Mouse (Mus musculus) hindbrain, embryonic 15.5 days (tissue): ENCODE measurements around the gene Amigo1. TPM values are rescaled to one million over a fixed set of nuclear protein-coding genes. Genes with fewer than 3 reads are reported as not detected.

Experiments
- ATAC-seq: fragments of 200-750 bp; cut with Nextera tagmentation; 2 replicates; pipeline ENCODE4 v1.8.0; 2017; ENCODE audit warnings: low read depth, moderate number of reproducible peaks, moderate TSS enrichment; ENCODE audit not compliant: low FRiP score
- H3K27ac ChIP-seq: fragments of 300-500 bp; sonication (generic); replicated peaks from 2 replicates; pipeline ENCODE4 v1.5.1; 2015; ENCODE audit warnings: mild to moderate bottlenecking, inconsistent platforms
- H3K27me3 ChIP-seq: fragments of 300-500 bp; sonication (generic); 2 replicates; pipeline ENCODE4 v1.6.1; 2015; ENCODE audit warnings: control low read depth, inconsistent platforms
- H3K36me3 ChIP-seq: fragments of 300-500 bp; sonication (generic); 2 replicates; pipeline ENCODE4 v1.6.1; 2015; ENCODE audit warnings: control low read depth, inconsistent platforms
- H3K4me1 ChIP-seq: fragments of 300-500 bp; sonication (generic); replicated peaks from 2 replicates; pipeline ENCODE4 v1.6.1; 2015; ENCODE audit warnings: control low read depth, inconsistent platforms
- H3K4me2 ChIP-seq: fragments of 300-500 bp; sonication (generic); 2 replicates; pipeline ENCODE4 v1.6.1; 2015; ENCODE audit warnings: moderate library complexity, mild to moderate bottlenecking, inconsistent platforms
- H3K4me3 ChIP-seq: fragments of 300-500 bp; sonication (generic); 2 replicates; pipeline ENCODE4 v1.5.1; 2015; ENCODE audit warnings: mild to moderate bottlenecking, inconsistent platforms
- H3K9ac ChIP-seq: fragments of 300-500 bp; sonication (generic); 2 replicates; pipeline ENCODE4 v1.6.1; 2015; ENCODE audit warnings: inconsistent platforms
- H3K9me3 ChIP-seq: fragments of 300-500 bp; sonication (generic); 2 replicates; pipeline ENCODE4 v1.6.1; 2016; ENCODE audit warnings: control low read depth, inconsistent platforms
- WGBS: fragments of 180-500 bp; shearing (Covaris S2); methylation state at CpG from one replicate; pipeline ENCODE4 v1.1.7; 2015; 5-methylcytosine and 5-hydroxymethylcytosine counted together
- polyA plus RNA-seq: library from polyadenylated mRNA; unstranded; fragments of >200 nt; fragmentation: Nextera tagmentation; extraction: Ambion mirVana; gene quantifications from 2 replicates; pipeline ENCODE4 v1.2.1, GENCODE M21; 2015

The Amigo1 gene
- polyA plus RNA-seq, 1 experiment from 2014 or later, result 16.6 TPM

DNA sequence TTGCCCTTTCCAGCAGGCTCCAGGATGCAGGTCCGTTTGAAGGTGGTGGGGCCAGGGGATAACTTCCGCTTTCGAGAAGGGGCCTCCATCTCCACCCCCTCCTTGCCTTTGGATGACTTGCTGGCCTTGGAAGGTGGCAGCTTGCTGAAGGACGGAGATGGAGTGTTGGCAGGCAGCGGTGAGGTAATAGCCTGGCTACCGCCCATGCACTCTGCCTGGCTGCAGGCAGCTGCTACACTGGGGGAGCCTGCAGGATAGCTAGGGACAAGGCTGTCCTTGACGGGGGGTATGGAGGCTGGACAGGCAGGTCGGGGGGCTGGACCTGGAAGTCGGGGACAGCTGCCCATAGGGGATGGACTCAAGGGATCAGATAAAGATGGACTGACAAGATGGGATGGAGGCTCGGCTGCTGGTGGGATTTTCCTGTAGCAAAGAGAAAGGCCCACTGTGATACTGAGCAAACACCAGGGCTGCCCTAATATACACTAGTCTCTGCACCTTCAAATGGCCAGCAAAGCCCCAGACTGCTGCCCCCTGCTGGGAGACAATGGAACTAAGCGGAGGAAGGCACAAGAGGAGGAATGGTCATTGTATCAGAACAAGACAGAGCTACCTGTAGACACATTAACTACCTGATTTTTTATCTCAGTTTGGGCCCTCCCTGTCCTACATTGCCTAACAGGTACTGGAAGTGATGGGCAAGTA lies 17.6 kb downstream of the Amigo1 start:
- Histone ChIP-seq H3K27me3 (no peaks in the 10 kb centered on the region), H3K9me3 (no peaks in the 10 kb centered on the region), H3K36me3 (peaks cover 48% of the 10 kb centered on the region), H3K27ac (no peak overlapping the region), H3K9ac (no peak overlapping the region), H3K4me2 (no peak overlapping the region), H3K4me3 (no peak overlapping the region), H3K4me1 (peaks cover 29% of the 10 kb centered on the region)
- 84% methylated on average over 11 of the region's 11 CpGs for WGBS
- ATAC-seq, result no peak

- Histone ChIP-seq H3K4me2 (no peak overlapping the region), H3K9ac (no peak overlapping the region), H3K36me3 (peaks cover 48% of the 10 kb centered on the region), H3K4me1 (peaks cover 36% of the 10 kb centered on the region), H3K27ac (no peak overlapping the region), H3K27me3 (no peaks in the 10 kb centered on the region), H3K9me3 (no peaks in the 10 kb centered on the region), H3K4me3 (no peak overlapping the region)
- WGBS, result 93% methylated on average over 11 of the region's 11 CpGs
- no peak for ATAC-seq
These were observed 18.3 kb downstream of the Amigo1 start for GRCm38 (mm10) chr3:108204470-108204869.

GRCm38 (mm10) chr3:108205601-108206000 lies 19.5 kb downstream of the Amigo1 start:
- H3K9me3 ChIP-seq, result no peaks in the 10 kb centered on the region
- no peak for ATAC-seq
- H3K4me3 ChIP-seq, result no peak overlapping the region
- H3K27ac ChIP-seq, result no peak overlapping the region
- no peak overlapping the region for H3K9ac ChIP-seq
- WGBS, result 89% methylated on average over 8 of the region's 8 CpGs
- H3K27me3 ChIP-seq, result no peaks in the 10 kb centered on the region
- H3K4me2 ChIP-seq, result no peak overlapping the region
- peaks cover 27% of the 10 kb centered on the region for H3K4me1 ChIP-seq
- peaks cover 48% of the 10 kb centered on the region for H3K36me3 ChIP-seq

DNA sequence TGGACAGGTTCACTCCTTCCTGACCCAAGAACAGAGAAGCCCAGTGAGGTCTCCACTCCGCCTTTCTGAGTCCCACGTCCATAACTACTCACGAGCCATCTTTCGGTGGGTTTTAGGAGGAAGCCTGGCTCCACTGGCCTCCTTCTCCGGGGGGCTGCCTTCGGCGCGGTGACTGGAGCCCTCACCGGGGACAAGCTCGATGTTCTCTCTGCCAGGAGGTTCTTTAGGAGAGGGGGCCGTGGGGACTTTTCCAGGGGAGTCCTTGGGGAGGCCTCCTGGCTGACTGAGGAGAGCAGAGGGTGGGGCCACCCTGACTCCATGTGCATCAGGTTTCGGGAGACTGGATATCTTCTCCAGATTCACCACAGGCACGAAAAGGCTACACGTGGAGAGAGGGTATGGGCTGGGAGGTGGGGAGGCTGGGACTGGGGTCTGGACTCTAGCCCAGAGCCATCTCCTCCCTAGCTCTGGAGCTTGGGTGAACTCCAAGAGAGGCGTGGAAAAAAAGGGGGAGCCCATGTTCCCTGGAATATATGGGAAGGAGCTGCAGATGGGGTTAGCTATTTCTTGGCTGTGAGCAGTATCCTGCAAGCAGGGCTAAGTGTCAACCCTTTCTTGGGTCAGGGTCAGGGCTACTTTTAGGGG lies 20.7 kb downstream of the Amigo1 start:
- peaks cover 24% of the 10 kb centered on the region for H3K4me1 ChIP-seq
- peaks cover 48% of the 10 kb centered on the region for H3K36me3 ChIP-seq
- no peak overlapping the region for H3K27ac ChIP-seq
- H3K4me3 ChIP-seq, result no peak overlapping the region
- H3K27me3 ChIP-seq, result no peaks in the 10 kb centered on the region
- H3K4me2 ChIP-seq, result no peak overlapping the region
- H3K9me3 ChIP-seq, result no peaks in the 10 kb centered on the region
- no peak overlapping the region for H3K9ac ChIP-seq
- no peak for ATAC-seq
- WGBS, result 83% methylated on average over 15 of the region's 15 CpGs

DNA sequence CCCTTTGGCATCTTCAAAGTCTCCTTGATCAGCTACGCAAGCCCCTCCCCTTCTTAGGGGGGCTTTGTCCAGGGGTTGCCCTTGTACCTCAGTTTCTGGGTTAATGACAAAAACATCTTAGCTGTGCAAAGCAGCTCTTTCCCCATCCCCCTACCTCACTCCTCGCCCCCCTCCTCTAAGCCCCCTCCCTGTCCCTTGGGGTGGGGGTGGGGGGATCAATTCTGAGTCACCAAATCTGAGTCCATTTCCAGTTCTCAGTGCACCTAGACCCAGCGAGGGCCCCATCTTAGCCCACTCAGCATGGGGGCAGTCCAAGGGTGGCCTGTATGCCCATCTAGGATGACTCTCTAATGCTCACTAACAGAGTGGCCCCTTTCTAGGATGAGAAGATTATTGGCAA lies 22.9 kb downstream of the Amigo1 start:
- Histone ChIP-seq H3K27me3 (no peaks in the 10 kb centered on the region), H3K27ac (peak overlapping the region; percentile 97), H3K36me3 (peaks cover 29% of the 10 kb centered on the region), H3K9me3 (no peaks in the 10 kb centered on the region), H3K9ac (peak overlapping the region; percentile 75), H3K4me2 (peak overlapping the region; percentile 88), H3K4me3 (peak overlapping the region; percentile 53), H3K4me1 (peaks cover 32% of the 10 kb centered on the region)
- WGBS, result 49% methylated on average over 3 of the region's 3 CpGs
- ATAC-seq, result no peak

DNA sequence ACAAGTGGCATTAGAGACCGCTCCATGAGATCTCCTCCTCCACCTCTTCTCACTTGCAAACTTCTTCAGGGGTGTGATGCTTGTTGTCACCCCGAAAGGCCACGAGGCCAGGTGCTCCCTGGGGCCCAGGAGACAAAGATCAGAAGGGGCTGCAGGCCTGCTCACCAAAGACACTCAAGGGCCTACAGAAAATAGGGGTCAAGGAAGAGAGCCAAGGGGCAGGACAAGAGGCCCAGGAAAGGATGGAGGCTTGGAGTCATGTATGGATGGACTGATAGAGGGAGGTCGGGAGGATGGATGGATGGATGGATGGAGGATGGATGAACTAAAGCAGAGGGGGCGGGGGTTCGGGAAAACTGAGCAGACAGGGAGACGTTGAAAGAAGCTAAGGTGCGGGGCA lies 23.4 kb downstream of the Amigo1 start:
- Histone ChIP-seq H3K4me3 (peak overlapping the region; percentile 53), H3K27me3 (no peaks in the 10 kb centered on the region), H3K4me1 (peaks cover 32% of the 10 kb centered on the region), H3K9me3 (no peaks in the 10 kb centered on the region), H3K4me2 (peak overlapping the region; percentile 88), H3K9ac (peak overlapping the region; percentile 75), H3K27ac (peak overlapping the region; percentile 97), H3K36me3 (peaks cover 25% of the 10 kb centered on the region)
- 4% methylated on average over 8 of the region's 8 CpGs for WGBS
- ATAC-seq, result no peak; the same call in 1 of the 2 replicates

- peak; percentile 94 for ATAC-seq
- Histone ChIP-seq H3K4me3 (peak overlapping the region; percentile 53), H3K4me1 (peaks cover 32% of the 10 kb centered on the region), H3K9me3 (no peaks in the 10 kb centered on the region), H3K4me2 (peak overlapping the region; percentile 88), H3K27me3 (no peaks in the 10 kb centered on the region), H3K27ac (peak overlapping the region; percentile 97), H3K9ac (peak overlapping the region; percentile 75), H3K36me3 (peaks cover 18% of the 10 kb centered on the region)
- under 1% methylated on average over 57 of the region's 72 CpGs for WGBS
These were observed 24.0 kb downstream of the Amigo1 start for GRCm38 (mm10) chr3:108209946-108210770.

DNA sequence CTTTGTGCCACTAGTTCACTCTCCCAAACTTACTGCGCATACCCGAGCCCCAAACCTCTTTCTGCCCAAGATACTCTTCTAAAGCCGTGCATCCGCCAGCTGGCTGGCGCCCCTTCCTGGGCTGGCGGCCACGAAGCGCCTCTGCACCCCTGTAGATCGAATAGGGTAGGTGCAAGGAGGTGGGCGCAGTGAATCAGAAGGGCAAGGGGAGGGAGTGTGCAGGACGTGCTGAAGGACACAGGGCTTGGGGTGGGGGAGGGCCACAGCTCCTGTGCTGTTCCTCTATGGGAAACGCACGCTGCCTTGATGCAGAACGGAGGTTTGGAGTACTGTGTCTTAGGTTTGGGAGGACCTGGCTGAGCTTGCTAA lies 24.6 kb downstream of the Amigo1 start, which contains the start of gene Atxn7l2:
Gene Atxn7l2 (minus strand): TSS at position 164 of the 369 bp plus-strand sequence.
- Histone ChIP-seq H3K36me3 (peaks cover 12% of the 10 kb centered on the region), H3K9me3 (no peaks in the 10 kb centered on the region), H3K27me3 (no peaks in the 10 kb centered on the region), H3K27ac (peak within 1 kb of the TSS; percentile 97), H3K4me3 (peak within 1 kb of the TSS; percentile 53), H3K4me1 (peaks cover 32% of the 10 kb centered on the region), H3K9ac (peak within 1 kb of the TSS; percentile 75), H3K4me2 (peak within 1 kb of the TSS; percentile 88)
- WGBS, result 0% methylated on average over 14 of the region's 14 CpGs
- ATAC-seq, result peak; percentile 90

DNA sequence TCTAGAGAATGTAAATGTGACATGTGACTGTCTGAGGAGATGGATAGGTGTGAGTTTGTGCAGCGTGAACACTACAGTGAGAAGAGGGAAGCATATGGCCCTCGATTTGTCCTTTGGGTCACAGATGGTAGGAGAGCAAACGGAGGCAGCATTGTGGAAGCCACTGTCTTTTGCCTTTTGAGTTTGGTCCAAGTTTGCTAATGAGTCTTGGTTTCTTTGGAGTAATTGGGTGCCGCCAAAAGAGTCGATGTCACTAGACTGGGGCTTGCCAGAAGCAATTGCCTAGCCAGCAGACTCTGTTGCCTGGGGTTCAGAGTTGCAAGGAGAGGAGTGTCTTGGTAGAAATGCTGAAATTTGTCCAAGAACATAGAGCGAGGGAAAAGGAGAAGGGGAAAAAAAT lies 25.7 kb downstream of the Amigo1 start:
- WGBS, result 52% methylated on average over 6 of the region's 6 CpGs
- Histone ChIP-seq H3K27ac (peak overlapping the region; percentile 97), H3K9me3 (no peaks in the 10 kb centered on the region), H3K4me1 (peaks cover 32% of the 10 kb centered on the region), H3K27me3 (no peaks in the 10 kb centered on the region), H3K36me3 (peaks cover 1% of the 10 kb centered on the region; the same call in 1 of the 2 replicates), H3K4me2 (peak overlapping the region; percentile 70), H3K4me3 (peak overlapping the region; percentile 53; the same call in 1 of the 2 replicates), H3K9ac (no peak overlapping the region)
- no peak for ATAC-seq

DNA sequence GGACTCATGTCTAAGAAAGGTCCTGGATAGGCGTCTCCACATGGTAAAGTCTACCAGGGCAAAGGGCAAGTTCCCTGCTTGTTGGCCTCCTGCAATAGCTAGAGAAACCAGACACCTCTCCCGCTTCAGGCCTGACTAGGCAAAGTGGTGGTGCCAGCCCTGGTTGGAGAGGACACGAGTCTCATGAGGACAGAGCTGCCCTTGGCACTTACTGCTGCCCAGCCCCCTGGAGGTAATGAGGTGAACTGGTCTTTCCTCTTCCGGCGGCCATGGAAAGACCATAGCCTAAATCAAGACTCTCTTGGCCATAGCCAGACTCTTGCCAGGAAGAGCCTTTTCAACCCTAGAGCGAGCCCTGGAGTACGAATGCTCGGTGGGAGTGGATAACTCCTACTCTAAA lies 26.3 kb downstream of the Amigo1 start:
- WGBS, result 90% methylated on average over 8 of the region's 8 CpGs
- no peak overlapping the region for H3K4me2 ChIP-seq
- peaks cover 32% of the 10 kb centered on the region for H3K4me1 ChIP-seq
- H3K27me3 ChIP-seq, result no peaks in the 10 kb centered on the region
- no peak overlapping the region for H3K4me3 ChIP-seq
- H3K36me3 ChIP-seq, result no peaks in the 10 kb centered on the region
- no peak overlapping the region for H3K9ac ChIP-seq
- no peak for ATAC-seq
- H3K27ac ChIP-seq, result peak overlapping the region; percentile 97; the same call in 1 of the 2 replicates
- no peaks in the 10 kb centered on the region for H3K9me3 ChIP-seq

- Histone ChIP-seq H3K36me3 (no peaks in the 10 kb centered on the region), H3K4me1 (peaks cover 13% of the 10 kb centered on the region), H3K9ac (no peak overlapping the region), H3K27me3 (no peaks in the 10 kb centered on the region), H3K4me3 (no peak overlapping the region), H3K4me2 (no peak overlapping the region), H3K27ac (no peak overlapping the region), H3K9me3 (no peaks in the 10 kb centered on the region)
- 31% methylated on average over 5 of the region's 5 CpGs for WGBS
- ATAC-seq, result no peak
These were observed 28.6 kb downstream of the Amigo1 start for GRCm38 (mm10) chr3:108214734-108215133.

DNA sequence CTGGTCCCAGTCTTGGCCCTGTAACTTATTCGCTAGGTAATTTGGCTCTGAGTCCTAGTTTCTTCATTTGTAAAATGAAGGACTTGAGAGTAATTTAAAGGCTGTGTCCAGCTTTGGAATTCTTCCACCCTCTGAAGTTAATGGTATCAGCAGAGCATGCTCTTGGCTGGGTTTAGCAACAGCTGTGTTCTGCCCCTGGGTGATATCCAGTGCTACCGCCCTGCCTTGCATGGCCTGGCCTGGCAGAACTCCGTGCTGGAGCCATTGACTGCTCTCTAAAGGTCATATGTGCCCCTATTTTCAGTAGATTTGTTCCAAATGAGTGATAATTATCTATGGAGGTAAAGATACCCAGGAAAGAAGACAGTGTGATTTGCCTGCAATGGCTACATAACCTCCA lies 34.5 kb downstream of the Amigo1 start:
- no peak overlapping the region for H3K4me3 ChIP-seq
- H3K9ac ChIP-seq, result no peak overlapping the region
- WGBS, result 74% methylated on average over 3 of the region's 3 CpGs
- no peaks in the 10 kb centered on the region for H3K9me3 ChIP-seq
- no peak for ATAC-seq
- no peak overlapping the region for H3K4me2 ChIP-seq
- H3K27me3 ChIP-seq, result peaks cover 29% of the 10 kb centered on the region
- H3K27ac ChIP-seq, result no peak overlapping the region
- peaks cover under 1% of the 10 kb centered on the region; the same call in 1 of the 2 replicates for H3K4me1 ChIP-seq
- no peaks in the 10 kb centered on the region for H3K36me3 ChIP-seq
